ENCODE assay signal across 11 mouse cellular contexts in genomic region chr2:151937893-151938292, GRCm38 (mm10). TPM values are rescaled to one million over a fixed set of nuclear protein-coding genes. Genes with fewer than 3 reads are reported as not detected.
DNase-seq lines count a peak whose midpoint lies in the region; ATAC-seq lines count a peak whose summit lies in the region.
"Had no signal": no experiment of that assay in that cellular context is flagged by ENCODE, and none has a peak within 500 bp of the region (broad histone marks: within the 10 kb centered on the region; RNA-seq: fewer than 3 reads in every experiment).

No protein-coding gene starts in this region.

- peak; percentile 73 to 76 for DNase-seq in kidney, postnatal 4 days
- DNase-seq in adrenal gland, postnatal 10 days: peak; percentile 83
- peak; percentile 29 for DNase-seq in forelimb bud, embryonic 11.5 days (ENCODE audit: low read depth, low spot score)
- DNase-seq in cerebellum, postnatal 4 days (ENCODE audit: low spot score in 2 of 2): no peak
- DNase-seq in retina, postnatal 1 day: no peak
- DNase-seq: cerebellum, postnatal 14 days had no signal

- no peak overlapping the region for H3K9ac ChIP-seq in kidney, embryonic 16.5 days (replicated peaks; ENCODE audit: low read length)
- H3K9ac ChIP-seq in neural tube, embryonic 15.5 days (replicated peaks): no peak overlapping the region
- no peak overlapping the region for H3K9ac ChIP-seq in intestine, embryonic 15.5 days
- H3K9ac ChIP-seq: heart, embryonic 13.5 days had no signal

- no peaks in the 10 kb centered on the region for H3K36me3 ChIP-seq in kidney, embryonic 16.5 days (ENCODE audit: insufficient read depth, low read length)
- H3K36me3 ChIP-seq in neural tube, embryonic 15.5 days: no peaks in the 10 kb centered on the region
- no peaks in the 10 kb centered on the region for H3K36me3 ChIP-seq in intestine, embryonic 15.5 days
- H3K36me3 ChIP-seq: heart, embryonic 13.5 days had no signal

- no peaks in the 10 kb centered on the region for H3K9me3 ChIP-seq in kidney, embryonic 16.5 days (ENCODE audit: low read length)
- H3K9me3 ChIP-seq in neural tube, embryonic 15.5 days (replicated peaks): no peaks in the 10 kb centered on the region
- H3K9me3 ChIP-seq in intestine, embryonic 15.5 days: no peaks in the 10 kb centered on the region
- H3K9me3 ChIP-seq: heart, embryonic 13.5 days; megakaryocyte, embryonic 14.5 days had no signal

- H3K27ac ChIP-seq in kidney, embryonic 16.5 days (ENCODE audit: low read length): no peak overlapping the region
- peak overlapping the region; percentile 48; the same call in 1 of the 2 replicates for H3K27ac ChIP-seq in neural tube, embryonic 15.5 days (replicated peaks)
- no peak overlapping the region for H3K27ac ChIP-seq in intestine, embryonic 15.5 days
- H3K27ac ChIP-seq: heart, embryonic 13.5 days had no signal

- no peaks in the 10 kb centered on the region; the same call in 1 of the 2 replicates for H3K27me3 ChIP-seq in kidney, embryonic 16.5 days (ENCODE audit: insufficient read depth, low read length)
- H3K27me3 ChIP-seq in neural tube, embryonic 15.5 days (replicated peaks): no peaks in the 10 kb centered on the region
- H3K27me3 ChIP-seq in intestine, embryonic 15.5 days (replicated peaks): no peaks in the 10 kb centered on the region

- H3K4me1 ChIP-seq in kidney, embryonic 16.5 days (ENCODE audit: insufficient read depth, low read length): peaks cover 4% of the 10 kb centered on the region; the same call in 1 of the 2 replicates
- H3K4me1 ChIP-seq in neural tube, embryonic 15.5 days: peaks cover 14% of the 10 kb centered on the region
- H3K4me1 ChIP-seq in intestine, embryonic 15.5 days (replicated peaks): peaks cover 13% of the 10 kb centered on the region
- H3K4me1 ChIP-seq: megakaryocyte, embryonic 14.5 days had no signal

- no peak overlapping the region for H3K4me3 ChIP-seq in kidney, embryonic 16.5 days (ENCODE audit: low read length)
- no peak overlapping the region for H3K4me3 ChIP-seq in neural tube, embryonic 15.5 days (replicated peaks)
- H3K4me3 ChIP-seq in intestine, embryonic 15.5 days (replicated peaks): no peak overlapping the region
- H3K4me3 ChIP-seq: heart, embryonic 13.5 days; megakaryocyte, embryonic 14.5 days had no signal

- WGBS in kidney, embryonic 16.5 days: 44% methylated on average over 3 of the region's 3 CpGs
- 41% methylated on average over 3 of the region's 3 CpGs for WGBS in neural tube, embryonic 15.5 days
- WGBS in intestine, embryonic 15.5 days: 43% methylated on average over 3 of the region's 3 CpGs

- ATAC-seq in kidney, embryonic 16.5 days (ENCODE audit: low FRiP score, low TSS enrichment): no peak
- ATAC-seq in neural tube, embryonic 15.5 days (ENCODE audit: low FRiP score): no peak
- ATAC-seq in intestine, embryonic 15.5 days: no peak

- H3K4me2 ChIP-seq in kidney, embryonic 16.5 days (replicated peaks; ENCODE audit: low read depth, low read length): no peak overlapping the region
- no peak overlapping the region for H3K4me2 ChIP-seq in neural tube, embryonic 15.5 days
- no peak overlapping the region for H3K4me2 ChIP-seq in intestine, embryonic 15.5 days (replicated peaks)
- H3K4me2 ChIP-seq: heart, embryonic 13.5 days had no signal

RNA-seq across cellular contexts. Expression of gene Angpt4, which starts 26.9 kb away (rescaled TPM):
- 2.8 and 3.0 TPM in 2 replicates for polyA plus RNA-seq in kidney, embryonic 16.5 days (2015; fragmentation: Nextera tagmentation; extraction: Ambion mirVana)
- under 1 TPM in 1 of 2 experiments, not detected in 1; 0.51 TPM for total RNA-seq in adrenal gland, postnatal 10 days (2021)
- polyA plus RNA-seq in neural tube, embryonic 15.5 days (2015; fragmentation: Nextera tagmentation; extraction: Ambion mirVana): 0.50 and 2.1 TPM in 2 replicates
- 0.63 and 1.1 TPM in 2 replicates for polyA plus RNA-seq in intestine, embryonic 15.5 days (2015; fragmentation: Nextera tagmentation; extraction: Ambion mirVana)

RNA-seq across cellular contexts. Expression of gene Fam110a, which starts 42.1 kb away (rescaled TPM):
- polyA plus RNA-seq in kidney, embryonic 16.5 days (2015; fragmentation: Nextera tagmentation; extraction: Ambion mirVana): 32.1 and 34.9 TPM in 2 replicates
- 1 to 10 TPM; 7.0 to 9.7 TPM for total RNA-seq in adrenal gland, postnatal 10 days (2021)
- polyA plus RNA-seq in neural tube, embryonic 15.5 days (2015; fragmentation: Nextera tagmentation; extraction: Ambion mirVana): 31.3 and 32.0 TPM in 2 replicates
- 22.5 and 23.7 TPM in 2 replicates for polyA plus RNA-seq in intestine, embryonic 15.5 days (2015; fragmentation: Nextera tagmentation; extraction: Ambion mirVana)

RNA-seq across cellular contexts. Expression of gene Slc52a3, which starts 58.4 kb away (rescaled TPM):
- 25.2 and 28.2 TPM in 2 replicates for polyA plus RNA-seq in kidney, embryonic 16.5 days (2015; fragmentation: Nextera tagmentation; extraction: Ambion mirVana)
- 1 to 10 TPM; 1.6 to 2.2 TPM for total RNA-seq in adrenal gland, postnatal 10 days (2021)
- 1.4 and 1.7 TPM in 2 replicates for polyA plus RNA-seq in neural tube, embryonic 15.5 days (2015; fragmentation: Nextera tagmentation; extraction: Ambion mirVana)
- polyA plus RNA-seq in intestine, embryonic 15.5 days (2015; fragmentation: Nextera tagmentation; extraction: Ambion mirVana): 3.9 and 5.4 TPM in 2 replicates

Comparison
In these comparisons a context has a peak if more than half of its experiments do, and no peak if none do; other contexts are left out.
1. DNase-seq: peak in kidney, postnatal 4 days (2 of 2), adrenal gland, postnatal 10 days (single experiment) and forelimb bud, embryonic 11.5 days (single experiment); none in cerebellum, postnatal 4 days (0 of 2) and retina, postnatal 1 day (single experiment).